Mouse (Mus musculus): Measurements from ENCODE around the gene Ptpn9. TPM values are rescaled to one million over a fixed set of nuclear protein-coding genes. Genes with fewer than 3 reads are reported as not detected.
A peak's percentile ranks its signal among the peaks of the same experiment; 100 is the strongest.

Gene Ptpn9
- polyA plus RNA-seq, 1 experiment from 2014 or later = 20.1 TPM

DNA sequence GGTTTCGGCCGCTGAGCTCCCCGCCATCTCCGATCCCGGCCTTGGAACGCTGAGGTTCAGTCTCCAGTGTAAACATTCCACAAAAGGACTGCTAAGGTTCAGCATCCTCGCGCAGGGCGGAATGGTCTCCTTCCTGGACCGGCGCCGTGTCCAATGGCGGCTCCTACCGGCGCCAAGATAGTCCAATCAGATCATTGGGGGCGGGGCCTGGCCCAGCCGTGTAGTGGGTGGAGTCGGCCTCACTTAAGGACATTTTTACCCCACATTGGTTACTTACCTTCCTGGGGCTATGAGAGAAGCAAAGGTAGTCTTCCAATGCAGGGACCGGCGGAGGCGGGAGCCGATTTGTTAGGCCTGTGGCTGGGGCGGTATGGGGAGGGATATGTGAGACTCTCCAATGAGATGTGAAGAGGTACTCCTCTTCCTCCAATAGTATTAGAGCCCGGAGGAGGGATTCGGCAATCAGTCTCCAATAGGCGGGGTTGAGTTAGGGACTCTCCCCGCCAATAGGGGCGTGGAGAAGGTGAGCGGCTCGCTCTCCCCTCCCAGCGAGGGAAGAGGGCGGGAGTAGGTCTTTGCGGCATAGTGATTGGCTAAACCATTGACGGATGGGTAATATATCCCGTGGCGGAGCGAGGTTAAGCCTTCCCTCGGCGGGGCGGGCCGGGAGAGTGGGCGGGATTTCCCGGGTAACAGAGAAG is 81.1 kb downstream of the Ptpn9 start:
- TF ChIP-seq CTCF (IDR thresholded peaks at IDR 0.05) (peak; percentile 36), EP300 (IDR thresholded peaks at IDR 0.05) (peak; percentile 63)
- ATAC-seq = peak; percentile 77

DNA sequence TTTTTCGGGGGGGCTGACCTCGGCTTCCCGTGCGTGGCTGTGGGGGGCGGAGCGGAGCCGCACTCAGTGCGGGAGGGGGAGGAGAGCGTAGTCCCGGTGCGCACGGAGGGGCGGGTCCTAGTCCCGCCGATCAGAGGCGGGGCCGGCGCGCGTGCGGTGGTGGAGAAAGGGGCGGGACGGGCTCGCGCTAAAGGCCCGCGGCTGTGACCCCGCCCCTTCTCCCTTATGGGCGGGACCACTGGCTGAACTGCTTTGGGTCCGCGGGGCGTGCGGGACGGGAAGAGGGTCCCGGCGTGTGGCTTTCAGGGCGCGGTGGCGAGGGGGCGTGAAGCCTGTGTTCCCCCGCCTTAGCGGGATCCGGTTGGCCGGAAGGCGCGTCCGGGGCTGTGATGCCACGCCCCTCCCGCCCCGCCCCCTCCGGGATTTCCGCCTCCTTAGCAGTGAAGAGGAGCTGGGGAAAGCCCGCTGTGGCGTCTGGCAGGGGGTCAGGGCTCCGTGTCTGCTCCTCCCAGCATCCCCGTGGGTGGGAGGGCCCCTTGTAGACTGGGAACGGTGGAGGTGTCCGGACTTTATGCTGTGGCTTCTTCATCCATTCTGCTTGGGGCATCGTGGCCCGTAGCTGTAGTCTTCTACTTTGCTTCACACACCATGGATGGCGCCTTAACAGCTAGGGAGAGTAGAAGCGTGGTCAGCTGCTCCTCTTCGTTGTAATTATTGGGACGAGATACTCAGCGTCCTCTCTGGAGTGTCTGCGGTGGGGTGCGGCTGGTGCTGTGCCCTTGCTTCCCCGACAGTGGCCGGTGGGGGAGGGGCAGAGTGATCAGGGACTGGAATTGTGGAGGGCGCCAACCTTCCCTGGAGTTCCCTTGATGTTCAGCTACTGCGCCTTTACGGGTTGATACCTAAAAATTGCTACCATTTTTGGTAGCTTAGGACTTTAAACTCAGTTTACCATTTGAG is 82.3 kb downstream of the Ptpn9 start:
- H3K27me3 ChIP-seq (replicated peaks; ENCODE audit: insufficient read depth, low read length) = no peaks in the 10 kb centered on the region
- H3K4me2 ChIP-seq (replicated peaks; ENCODE audit: low read depth, low read length) = peak overlapping the region; percentile 79
- H3K4me3 ChIP-seq (ENCODE audit: low read depth, low read length) = peak overlapping the region; percentile 97
- peak; percentile 94 for DNase-seq (ENCODE audit: low spot score)
- no peak for TF ChIP-seq CTCF (IDR thresholded peaks at IDR 0.05)
- no peaks in the 10 kb centered on the region for H3K36me3 ChIP-seq (ENCODE audit: insufficient read depth, low read length)
- peak overlapping the region; percentile 97 for H3K27ac ChIP-seq (ENCODE audit: low read length)
- H3K9me3 ChIP-seq (ENCODE audit: low read length) = no peaks in the 10 kb centered on the region
- peak overlapping the region; percentile 70 for H3K9ac ChIP-seq (replicated peaks; ENCODE audit: low read depth)
- peak; percentile 14 for ATAC-seq
- H3K4me1 ChIP-seq (ENCODE audit: insufficient read depth, low read depth, low read length) = peaks cover 3% of the 10 kb centered on the region; the same call in 1 of the 2 replicates
- WGBS = under 1% methylated on average over 33 of the region's 72 CpGs

More for the DNA sequence above, 81.1 kb downstream of the Ptpn9 start:
- Histone ChIP-seq H3K4me3 (ENCODE audit: low read depth, low read length) (peak overlapping the region; percentile 97), H3K9me3 (ENCODE audit: low read length) (no peaks in the 10 kb centered on the region), H3K27me3 (replicated peaks; ENCODE audit: insufficient read depth, low read length) (no peaks in the 10 kb centered on the region), H3K4me1 (ENCODE audit: insufficient read depth, low read depth, low read length) (peaks cover 3% of the 10 kb centered on the region; the same call in 1 of the 2 replicates), H3K27ac (ENCODE audit: low read length) (peak overlapping the region; percentile 97), H3K36me3 (ENCODE audit: insufficient read depth, low read length) (no peaks in the 10 kb centered on the region), H3K4me2 (replicated peaks; ENCODE audit: low read depth, low read length) (peak overlapping the region; percentile 79), H3K9ac (replicated peaks; ENCODE audit: low read depth) (peak overlapping the region; percentile 70; the same call in 1 of the 2 replicates)
- under 1% methylated on average over 41 of the region's 43 CpGs for WGBS
- DNase-seq (ENCODE audit: low spot score) = peak; percentile 100

DNA sequence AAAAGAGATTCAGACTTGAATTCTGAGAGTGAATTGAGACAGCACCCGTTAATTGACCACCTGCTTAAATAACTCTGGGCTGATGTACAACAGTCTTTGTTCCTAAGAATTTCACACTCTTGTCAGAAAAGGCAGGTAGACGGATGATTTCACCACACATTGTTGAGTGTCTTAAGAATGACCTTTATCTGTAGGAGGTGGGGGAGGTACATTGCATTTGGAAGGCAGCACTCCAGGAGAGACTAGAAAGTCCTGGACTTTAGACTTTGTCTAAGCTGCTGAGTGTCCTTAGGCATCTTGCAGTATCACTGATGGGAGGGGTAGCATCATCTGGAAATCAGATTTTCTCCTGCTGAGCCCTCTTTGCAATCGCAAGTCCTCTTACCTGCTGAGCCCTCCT is 87.5 kb downstream of the Ptpn9 start:
- WGBS = 74% methylated on average over 3 of the region's 3 CpGs

More for the DNA sequence above, 87.5 kb downstream of the Ptpn9 start:
- Histone ChIP-seq H3K9ac (replicated peaks; ENCODE audit: low read depth) (no peak overlapping the region), H3K9me3 (ENCODE audit: low read length) (no peaks in the 10 kb centered on the region), H3K4me3 (ENCODE audit: low read depth, low read length) (no peak overlapping the region), H3K27me3 (replicated peaks; ENCODE audit: insufficient read depth, low read length) (no peaks in the 10 kb centered on the region), H3K36me3 (ENCODE audit: insufficient read depth, low read length) (no peaks in the 10 kb centered on the region), H3K4me1 (ENCODE audit: insufficient read depth, low read depth, low read length) (no peaks in the 10 kb centered on the region), H3K4me2 (replicated peaks; ENCODE audit: low read depth, low read length) (no peak overlapping the region), H3K27ac (ENCODE audit: low read length) (no peak overlapping the region)
- ATAC-seq (no peak), DNase-seq (ENCODE audit: low spot score) (no peak)
- TF ChIP-seq CTCF (IDR thresholded peaks at IDR 0.05) (no peak), EP300 (IDR thresholded peaks at IDR 0.05) (no peak)

Other genes starting within 250 kb of the Ptpn9 start
- gene Lingo1, start 198.5 kb upstream of the Ptpn9 start, polyA plus RNA-seq (2015; fragmentation: Nextera tagmentation; extraction: Ambion mirVana) = 1.3 TPM in 2 replicates
- gene Odf3l1, start 130.2 kb upstream of the Ptpn9 start, polyA plus RNA-seq (2015; fragmentation: Nextera tagmentation; extraction: Ambion mirVana) = 0.30 TPM in 1 of 2 replicates, not detected in the other
- 9.1 and 10.4 TPM in 2 replicates for gene Cspg4, start 129.9 kb upstream of the Ptpn9 start, polyA plus RNA-seq (2015; fragmentation: Nextera tagmentation; extraction: Ambion mirVana)
- gene Snx33, start 66.6 kb upstream of the Ptpn9 start, polyA plus RNA-seq (2015; fragmentation: Nextera tagmentation; extraction: Ambion mirVana) = 8.7 and 8.9 TPM in 2 replicates
- 84.7 and 87.7 TPM in 2 replicates for gene Imp3, start 57.4 kb upstream of the Ptpn9 start, polyA plus RNA-seq (2015; fragmentation: Nextera tagmentation; extraction: Ambion mirVana)
- 12.2 and 12.7 TPM in 2 replicates for gene Snupn, start 44.0 kb upstream of the Ptpn9 start, polyA plus RNA-seq (2015; fragmentation: Nextera tagmentation; extraction: Ambion mirVana)
- gene Sin3a, start 77.1 kb downstream of the Ptpn9 start, polyA plus RNA-seq (2015; fragmentation: Nextera tagmentation; extraction: Ambion mirVana) = 14.3 and 17.5 TPM in 2 replicates
- gene Man2c1, start 135.8 kb downstream of the Ptpn9 start, polyA plus RNA-seq (2015; fragmentation: Nextera tagmentation; extraction: Ambion mirVana) = 36.1 and 38.8 TPM in 2 replicates
- gene Neil1, start 153.4 kb downstream of the Ptpn9 start, polyA plus RNA-seq (2015; fragmentation: Nextera tagmentation; extraction: Ambion mirVana) = 6.2 and 7.2 TPM in 2 replicates
- gene Commd4, start 163.4 kb downstream of the Ptpn9 start, polyA plus RNA-seq (2015; fragmentation: Nextera tagmentation; extraction: Ambion mirVana) = 81.5 and 106 TPM in 2 replicates
- gene Trcg1, start 241.6 kb downstream of the Ptpn9 start, polyA plus RNA-seq (2015; fragmentation: Nextera tagmentation; extraction: Ambion mirVana) = not detected in 2 replicates